Mouse (Mus musculus) adrenal gland, adult 18-20 months (tissue): ENCODE data around the gene Pdc. TPM values are rescaled to one million over a fixed set of nuclear protein-coding genes. Genes with fewer than 3 reads are reported as not detected.
A peak's percentile ranks its signal among the peaks of the same experiment; 100 is the strongest.
"Not testable (repeated sequence)": the region's sequence is repeated elsewhere in the genome, so short reads cannot be mapped to it uniquely, and the experiment has no call there.

ENCODE experiments used
- DNase-seq, 2 experiments: peaks; one replicate each; pipeline ENCODE4 v3.0.0; 2021 to 2022; ENCODE audit warnings: low spot score in 2 of 2
- long read RNA-seq, 2 experiments: library from polyadenylated mRNA; stranded (forward); transcript quantifications; one replicate each; pipeline ENCODE4 v2.0.0; 2021
- total RNA-seq, 2 experiments: library from RNA; stranded (reverse); gene quantifications; 1 replicate in 1 of 2; 2 replicates in 1 of 2; pipeline ENCODE4 v1.2.3; 2021

Gene Pdc
- total RNA-seq = not detected
- long read RNA-seq, experiment 1 = 0 reads
- long read RNA-seq, experiment 2 = 0 reads

GRCm38 (mm10) chr1:150319205-150319604 lies at the start of gene Pdc:
Gene Pdc, plus strand, starts transcription at chr1:150319417.
- DNase-seq = no peak

DNA sequence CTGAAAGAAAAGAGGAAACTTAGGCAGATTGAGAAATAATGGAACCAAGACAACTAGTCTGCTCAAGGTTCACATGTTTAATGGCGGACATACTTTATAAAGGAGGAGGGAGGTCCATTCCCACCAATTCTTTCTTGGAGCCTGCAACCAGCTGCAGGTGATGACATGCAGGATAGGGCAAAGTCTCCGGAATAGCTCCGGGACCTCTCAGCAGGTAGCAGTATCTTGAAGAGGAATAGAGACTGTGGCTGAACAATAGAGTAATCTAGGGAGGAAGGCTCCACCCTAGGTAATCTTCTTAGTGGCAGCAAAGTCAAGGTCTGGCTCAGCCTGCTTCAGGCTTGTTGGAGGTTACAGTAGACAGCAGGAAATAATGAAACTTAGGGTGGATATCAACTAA lies 25.2 kb upstream of the Pdc start:
- not testable (repeated sequence) for DNase-seq

DNA sequence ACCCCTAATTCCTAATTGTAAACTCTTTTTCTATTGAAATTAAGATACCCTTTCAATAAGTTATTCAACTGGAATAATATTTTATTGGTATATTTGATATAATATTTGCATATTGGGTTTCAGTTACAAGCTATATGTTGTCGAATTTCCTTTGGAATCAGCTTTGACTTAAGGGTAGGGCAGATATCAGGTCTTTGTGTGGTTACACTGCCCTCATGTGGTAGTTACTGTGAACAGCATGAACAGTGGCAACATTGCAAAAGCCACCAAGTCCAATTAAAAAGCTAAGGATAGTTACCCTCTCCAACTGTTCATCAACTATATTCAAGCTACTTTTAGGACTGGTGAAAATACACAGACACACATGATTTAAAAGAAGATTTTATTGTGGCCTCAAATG lies 11.6 kb upstream of the Pdc start:
- DNase-seq = peak in 1 of 2 experiments; percentile 7

DNA sequence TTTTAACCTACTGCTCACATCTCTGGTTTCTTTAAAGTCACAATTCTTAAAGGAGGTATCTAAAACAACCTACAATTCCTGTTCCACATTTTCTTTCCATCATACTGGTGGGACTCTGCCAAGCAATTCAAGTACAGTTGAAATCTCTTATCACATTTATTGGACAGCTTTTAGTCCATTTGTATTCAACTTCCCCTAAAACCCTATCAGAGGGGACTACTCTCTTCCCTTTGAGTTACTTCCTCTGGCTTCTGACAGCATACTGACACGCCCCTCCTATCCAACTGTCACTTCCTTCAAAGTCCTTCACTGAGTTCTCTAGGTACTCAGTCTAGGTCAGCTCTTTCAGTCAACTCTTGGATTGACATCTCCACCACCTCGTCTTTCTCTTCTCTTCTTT lies 15.9 kb downstream of the Pdc start:
- no peak for DNase-seq

GRCm38 (mm10) chr1:150360864-150361263 lies 41.6 kb downstream of the Pdc start:
- no peak for DNase-seq

DNA sequence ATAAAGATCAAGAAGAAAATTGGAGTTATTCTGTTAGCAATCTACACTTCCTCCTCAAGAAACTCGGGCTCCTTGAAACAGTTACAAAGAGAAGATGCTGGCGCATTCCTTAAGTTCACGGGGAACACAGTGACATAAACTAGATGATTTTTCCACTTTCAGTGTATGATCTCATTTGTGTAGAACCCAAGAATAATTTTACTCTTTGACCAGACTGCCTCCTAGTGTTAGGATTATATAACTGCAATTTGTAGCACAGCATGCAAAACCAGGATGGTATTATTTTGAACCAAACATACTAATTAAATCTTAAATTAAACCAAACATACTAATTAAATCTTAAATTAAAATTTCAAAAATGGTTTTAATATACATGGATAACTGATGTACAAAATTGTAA lies 53.7 kb downstream of the Pdc start:
- DNase-seq = no peak

DNA sequence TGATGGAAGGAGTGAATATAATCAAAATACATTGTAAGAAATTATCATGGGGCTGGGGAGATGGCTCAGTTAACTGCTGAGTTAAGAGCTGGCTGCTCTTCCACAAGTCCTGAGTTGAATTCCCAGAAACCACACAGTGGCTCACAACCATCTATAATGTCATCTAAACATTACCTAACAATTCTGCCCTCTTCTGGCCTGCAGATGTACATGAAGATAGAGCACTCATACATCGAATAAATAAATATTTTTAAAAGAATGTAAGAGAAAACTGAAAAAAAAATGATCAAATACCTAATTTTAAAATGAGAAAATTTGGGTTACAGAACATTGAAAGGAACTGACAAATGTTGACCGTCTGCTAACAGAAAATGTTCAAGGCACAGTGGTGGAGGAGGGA lies 55.0 kb downstream of the Pdc start:
- DNase-seq = no peak

Other genes with a start within 250 kb of the Pdc start
- gene Ptgs2, start 219.4 kb upstream of the Pdc start, total RNA-seq = 1 to 10 TPM; 1.1 to 1.2 TPM
- gene Tpr, start 73.4 kb downstream of the Pdc start, total RNA-seq = 100 to 1,000 TPM in 1 of 2 experiments, 10 to 100 TPM in 1; 98.1 to 111 TPM
- 10 to 100 TPM; 41.9 to 46.0 TPM for gene Odr4, start 73.7 kb downstream of the Pdc start, total RNA-seq
- gene Prg4, start 146.7 kb downstream of the Pdc start, total RNA-seq = 1 to 10 TPM; 3.8 to 9.1 TPM